Mouse (Mus musculus) G1E (cell line): ENCODE data around the gene Fat3. TPM values are rescaled to one million over a fixed set of nuclear protein-coding genes. Genes with fewer than 3 reads are reported as not detected.

Experiments used
- ATAC-seq: 2 replicates; pipeline ENCODE4 v1.8.0; 2016; ENCODE audit warnings: mild to moderate bottlenecking; ENCODE audit not compliant: insufficient number of reproducible peaks, poor library complexity, low FRiP score, severe bottlenecking; ENCODE audit errors: extremely low read depth
- DNase-seq: peaks from one replicate; pipeline ENCODE4 v3.0.0; 2012; ENCODE audit warnings: low spot score
- H3K27me3 ChIP-seq: 2 replicates; pipeline ENCODE4 v1.6.1; 2012; ENCODE audit warnings: mild to moderate bottlenecking, low read length, inconsistent platforms; ENCODE audit not compliant: insufficient read depth
- H3K36me3 ChIP-seq: replicated peaks from 2 replicates; pipeline ENCODE3; 2012; ENCODE audit warnings: mild to moderate bottlenecking, inconsistent platforms
- H3K4me1 ChIP-seq: 2 replicates; pipeline ENCODE4 v1.6.1; 2012; ENCODE audit warnings: low read depth, low read length, inconsistent platforms, mixed read lengths; ENCODE audit not compliant: insufficient read depth
- H3K4me3 ChIP-seq: 2 replicates; pipeline ENCODE4 v1.5.1; 2012; ENCODE audit warnings: low read depth, mild to moderate bottlenecking, inconsistent platforms, low read length, moderate library complexity, mixed read lengths
- H3K9me3 ChIP-seq: replicated peaks from 2 replicates; pipeline ENCODE4 v1.6.1; 2012; ENCODE audit warnings: inconsistent platforms
- CTCF ChIP-seq: IDR thresholded peaks from 2 replicates; pipeline ENCODE4 v1.5.1; 2012; ENCODE audit warnings: low read depth, low read length, inconsistent platforms, mixed read lengths
- GATA1 ChIP-seq: IDR thresholded peaks from 2 replicates; pipeline ENCODE4 v1.6.1; 2012; ENCODE audit warnings: borderline replicate concordance, low read length, inconsistent platforms, mixed read lengths
- GATA2 ChIP-seq: IDR thresholded peaks from 2 replicates; pipeline ENCODE4 v1.6.1; 2012; ENCODE audit warnings: low read depth, low read length, inconsistent platforms, borderline replicate concordance
- POLR2AphosphoS5 ChIP-seq: IDR thresholded peaks from 2 replicates; pipeline ENCODE4 v1.6.1; 2012; ENCODE audit warnings: low read depth, low read length, inconsistent platforms; ENCODE audit not compliant: insufficient replicate concordance
- TAL1 ChIP-seq: conservative IDR thresholded peaks from 2 replicates; pipeline ENCODE4 v1.6.1; 2012; ENCODE audit warnings: low read depth, low read length, inconsistent platforms, mixed read lengths
- polyA plus RNA-seq: library from polyadenylated mRNA; stranded (reverse); fragments of >175 nt; gene quantifications from 2 replicates; pipeline ENCODE4 v1.2.3, GENCODE M21; 2012
- total RNA-seq, 2 experiments: library from RNA; stranded (forward) in 1 of 2; stranded (reverse) in 1 of 2; fragments of 200-1000 nt in 1 of 2; fragments of >200 nt in 1 of 2; fragmentation: Nextera tagmentation in 1 of 2; gene quantifications; 2 replicates each; pipeline ENCODE4 v1.2.3; 2014 to 2017

The Fat3 gene
- total and polyA plus RNA-seq, 3 experiments: 0.11 TPM; not detected in 2

- H3K9me3 ChIP-seq: no peaks in the 10 kb centered on the region
- TF ChIP-seq CTCF: no peak
- TF ChIP-seq TAL1: no peak
- no peak for TF ChIP-seq GATA1
- no peak for TF ChIP-seq GATA2
- no peak for TF ChIP-seq POLR2AphosphoS5
- no peak for DNase-seq
- H3K4me1 ChIP-seq: no peaks in the 10 kb centered on the region
- no peak overlapping the region for H3K4me3 ChIP-seq
- no peaks in the 10 kb centered on the region for H3K36me3 ChIP-seq
- no peaks in the 10 kb centered on the region for H3K27me3 ChIP-seq
- no peak for ATAC-seq
Observed at GRCm38 (mm10) chr9:16398734-16399686, 102.1 kb downstream of the Fat3 start.

GRCm38 (mm10) chr9:16389141-16389540 is 111.9 kb downstream of the Fat3 start:
- no peaks in the 10 kb centered on the region for H3K9me3 ChIP-seq
- H3K27me3 ChIP-seq: no peaks in the 10 kb centered on the region
- TF ChIP-seq CTCF (no peak), GATA2 (no peak), GATA1 (no peak), POLR2AphosphoS5 (no peak), TAL1 (no peak)
- H3K4me3 ChIP-seq: no peak overlapping the region
- DNase-seq: no peak
- no peaks in the 10 kb centered on the region for H3K4me1 ChIP-seq
- no peaks in the 10 kb centered on the region for H3K36me3 ChIP-seq
- no peak for ATAC-seq

- no peaks in the 10 kb centered on the region for H3K27me3 ChIP-seq
- no peak overlapping the region for H3K4me3 ChIP-seq
- no peak for TF ChIP-seq GATA2
- TF ChIP-seq CTCF: no peak
- no peak for TF ChIP-seq POLR2AphosphoS5
- no peak for TF ChIP-seq GATA1
- TF ChIP-seq TAL1: no peak
- ATAC-seq (no peak), DNase-seq (no peak)
- no peaks in the 10 kb centered on the region for H3K9me3 ChIP-seq
- no peaks in the 10 kb centered on the region for H3K36me3 ChIP-seq
- H3K4me1 ChIP-seq: no peaks in the 10 kb centered on the region
Observed at GRCm38 (mm10) chr9:16387527-16387926, 113.6 kb downstream of the Fat3 start.

GRCm38 (mm10) chr9:16363713-16364112 is 137.4 kb downstream of the Fat3 start:
- TF ChIP-seq POLR2AphosphoS5 (no peak), GATA2 (no peak), TAL1 (no peak), GATA1 (no peak), CTCF (no peak)
- no peak for DNase-seq
- H3K4me3 ChIP-seq: no peak overlapping the region
- H3K27me3 ChIP-seq: no peaks in the 10 kb centered on the region
- ATAC-seq: no peak
- no peaks in the 10 kb centered on the region for H3K4me1 ChIP-seq
- H3K9me3 ChIP-seq: no peaks in the 10 kb centered on the region
- no peaks in the 10 kb centered on the region for H3K36me3 ChIP-seq

GRCm38 (mm10) chr9:16361811-16362210 is 139.3 kb downstream of the Fat3 start:
- H3K36me3 ChIP-seq: no peaks in the 10 kb centered on the region
- H3K9me3 ChIP-seq: no peaks in the 10 kb centered on the region
- H3K4me1 ChIP-seq: no peaks in the 10 kb centered on the region
- no peaks in the 10 kb centered on the region for H3K27me3 ChIP-seq
- TF ChIP-seq TAL1 (no peak), GATA2 (no peak), GATA1 (no peak), CTCF (no peak), POLR2AphosphoS5 (no peak)
- DNase-seq (no peak), ATAC-seq (no peak)
- H3K4me3 ChIP-seq: no peak overlapping the region

GRCm38 (mm10) chr9:16356636-16357035 is 144.4 kb downstream of the Fat3 start:
- DNase-seq (no peak), ATAC-seq (no peak)
- Histone ChIP-seq H3K4me1 (no peaks in the 10 kb centered on the region), H3K9me3 (no peaks in the 10 kb centered on the region), H3K27me3 (no peaks in the 10 kb centered on the region), H3K36me3 (no peaks in the 10 kb centered on the region), H3K4me3 (no peak overlapping the region)
- TF ChIP-seq POLR2AphosphoS5 (no peak), GATA2 (no peak), CTCF (no peak), TAL1 (no peak), GATA1 (no peak)
